Mouse (Mus musculus): ENCODE measurements at regions not wholly inside any gene's neighbourhood (a gene's known extent, or its start where the extent isn't known, plus 50 kb on each side); places are given as distances from the start of the nearest gene placed in this dataset.

GRCm38 (mm10) chr9:87618238-87618673, 112.8 kb downstream of the Tbx18 start:
- Histone ChIP-seq H3K9ac (ENCODE audit: low read depth, low read length, severe bottlenecking) (no peak overlapping the region), H3K27me3 (ENCODE audit: control insufficient read depth, insufficient read depth, low read length) (no peaks in the 10 kb centered on the region), H3K4me2 (replicated peaks; ENCODE audit: low read depth, low read length, severe bottlenecking) (no peak overlapping the region), H3K27ac (replicated peaks; ENCODE audit: low read depth, low read length) (no peak overlapping the region), H3K36me3 (ENCODE audit: control insufficient read depth, insufficient read depth, low read length) (no peaks in the 10 kb centered on the region), H3K4me1 (ENCODE audit: control insufficient read depth, insufficient read depth, low read length) (no peaks in the 10 kb centered on the region), H3K4me3 (replicated peaks; ENCODE audit: low read length) (no peak overlapping the region), H3K9me3 (ENCODE audit: control insufficient read depth, low read length) (no peaks in the 10 kb centered on the region)
- 39% methylated on average over 7 of the region's 7 CpGs for WGBS
- DNase-seq (ENCODE audit: low spot score) = no peak
- ATAC-seq (ENCODE audit: low FRiP score, low read depth) = peak; percentile 71
- TF ChIP-seq POLR2A (IDR thresholded peaks at IDR 0.05; ENCODE audit: borderline replicate concordance, extremely low read depth, insufficient read depth, insufficient read length) = no peak

- Histone ChIP-seq H3K4me1 (ENCODE audit: control insufficient read depth, insufficient read depth, low read length) (no peaks in the 10 kb centered on the region), H3K9me3 (ENCODE audit: control insufficient read depth, low read length) (no peaks in the 10 kb centered on the region), H3K36me3 (ENCODE audit: control insufficient read depth, insufficient read depth, low read length) (no peaks in the 10 kb centered on the region), H3K4me2 (replicated peaks; ENCODE audit: low read depth, low read length, severe bottlenecking) (no peak overlapping the region), H3K27me3 (ENCODE audit: control insufficient read depth, insufficient read depth, low read length) (no peaks in the 10 kb centered on the region), H3K27ac (replicated peaks; ENCODE audit: low read depth, low read length) (no peak overlapping the region), H3K4me3 (replicated peaks; ENCODE audit: low read length) (no peak overlapping the region), H3K9ac (ENCODE audit: low read depth, low read length, severe bottlenecking) (no peak overlapping the region)
- DNase-seq (ENCODE audit: low spot score) (no peak), ATAC-seq (ENCODE audit: low FRiP score, low read depth) (no peak)
- no peak for TF ChIP-seq POLR2A (IDR thresholded peaks at IDR 0.05; ENCODE audit: borderline replicate concordance, extremely low read depth, insufficient read depth, insufficient read length)
- WGBS = 51% methylated on average over 10 of the region's 10 CpGs
These were observed 123.0 kb downstream of the Tbx18 start for GRCm38 (mm10) chr9:87607878-87608631.

- Histone ChIP-seq H3K9me3 (ENCODE audit: control insufficient read depth, low read length) (no peaks in the 10 kb centered on the region), H3K36me3 (ENCODE audit: control insufficient read depth, insufficient read depth, low read length) (no peaks in the 10 kb centered on the region), H3K4me1 (ENCODE audit: control insufficient read depth, insufficient read depth, low read length) (peaks cover 11% of the 10 kb centered on the region; the same call in 1 of the 2 replicates), H3K27me3 (ENCODE audit: control insufficient read depth, insufficient read depth, low read length) (no peaks in the 10 kb centered on the region), H3K4me3 (replicated peaks; ENCODE audit: low read length) (no peak overlapping the region), H3K9ac (ENCODE audit: low read depth, low read length, severe bottlenecking) (no peak overlapping the region), H3K27ac (replicated peaks; ENCODE audit: low read depth, low read length) (no peak overlapping the region), H3K4me2 (replicated peaks; ENCODE audit: low read depth, low read length, severe bottlenecking) (no peak overlapping the region)
- TF ChIP-seq POLR2A (IDR thresholded peaks at IDR 0.05; ENCODE audit: borderline replicate concordance, extremely low read depth, insufficient read depth, insufficient read length) = no peak
- no peak for ATAC-seq (ENCODE audit: low FRiP score, low read depth)
- no peak for DNase-seq (ENCODE audit: low spot score)
- WGBS = 59% methylated on average over 2 of the region's 2 CpGs
These were observed 155.5 kb downstream of the Tbx18 start for GRCm38 (mm10) chr9:87575591-87575990.

- H3K4me3 ChIP-seq (replicated peaks; ENCODE audit: low read length) = no peak overlapping the region
- no peak overlapping the region for H3K27ac ChIP-seq (replicated peaks; ENCODE audit: low read depth, low read length)
- no peak for DNase-seq (ENCODE audit: low spot score)
- TF ChIP-seq POLR2A (IDR thresholded peaks at IDR 0.05; ENCODE audit: borderline replicate concordance, extremely low read depth, insufficient read depth, insufficient read length) = no peak
- no peaks in the 10 kb centered on the region for H3K27me3 ChIP-seq (ENCODE audit: control insufficient read depth, insufficient read depth, low read length)
- H3K9me3 ChIP-seq (ENCODE audit: control insufficient read depth, low read length) = no peaks in the 10 kb centered on the region
- ATAC-seq (ENCODE audit: low FRiP score, low read depth) = peak; percentile 67; the same call in 1 of the 2 replicates
- H3K4me1 ChIP-seq (ENCODE audit: control insufficient read depth, insufficient read depth, low read length) = peaks cover 11% of the 10 kb centered on the region; the same call in 1 of the 2 replicates
- no peaks in the 10 kb centered on the region for H3K36me3 ChIP-seq (ENCODE audit: control insufficient read depth, insufficient read depth, low read length)
- no peak overlapping the region for H3K9ac ChIP-seq (ENCODE audit: low read depth, low read length, severe bottlenecking)
- no peak overlapping the region for H3K4me2 ChIP-seq (replicated peaks; ENCODE audit: low read depth, low read length, severe bottlenecking)
- 9% methylated on average over 2 of the region's 2 CpGs for WGBS
These were observed 156.7 kb downstream of the Tbx18 start for GRCm38 (mm10) chr9:87574250-87574864.

GRCm38 (mm10) chr9:87563244-87563643, 167.8 kb downstream of the Tbx18 start:
- Histone ChIP-seq H3K4me1 (ENCODE audit: control insufficient read depth, insufficient read depth, low read length) (no peaks in the 10 kb centered on the region), H3K36me3 (ENCODE audit: control insufficient read depth, insufficient read depth, low read length) (no peaks in the 10 kb centered on the region), H3K4me2 (replicated peaks; ENCODE audit: low read depth, low read length, severe bottlenecking) (no peak overlapping the region), H3K4me3 (replicated peaks; ENCODE audit: low read length) (no peak overlapping the region), H3K9ac (ENCODE audit: low read depth, low read length, severe bottlenecking) (no peak overlapping the region), H3K27me3 (ENCODE audit: control insufficient read depth, insufficient read depth, low read length) (no peaks in the 10 kb centered on the region), H3K27ac (replicated peaks; ENCODE audit: low read depth, low read length) (no peak overlapping the region), H3K9me3 (ENCODE audit: control insufficient read depth, low read length) (no peaks in the 10 kb centered on the region)
- 61% methylated on average over 3 of the region's 3 CpGs for WGBS
- TF ChIP-seq POLR2A (IDR thresholded peaks at IDR 0.05; ENCODE audit: borderline replicate concordance, extremely low read depth, insufficient read depth, insufficient read length) = no peak
- DNase-seq (ENCODE audit: low spot score) (no peak), ATAC-seq (ENCODE audit: low FRiP score, low read depth) (no peak)

Data from limb, embryonic 14.5 days (tissue).